Mouse (Mus musculus): ENCODE results near the gene Cd99l2. TPM values are rescaled to one million over a fixed set of nuclear protein-coding genes. Genes with fewer than 3 reads are reported as not detected.

Cd99l2 gene
- total and polyA plus RNA-seq, 3 experiments = 3.7 to 22.2 (median 16.1) TPM

- TF ChIP-seq POLR2AphosphoS5 (IDR thresholded peaks at IDR 0.05; ENCODE audit: insufficient replicate concordance, low read depth, low read length) (no peak), TAL1 (conservative IDR thresholded peaks at IDR 0.05; ENCODE audit: low read depth, low read length) (no peak), GATA2 (IDR thresholded peaks at IDR 0.05; ENCODE audit: borderline replicate concordance, low read depth, low read length) (no peak), GATA1 (IDR thresholded peaks at IDR 0.05; ENCODE audit: borderline replicate concordance, low read length) (no peak), CTCF (IDR thresholded peaks at IDR 0.05; ENCODE audit: low read depth, low read length) (no peak)
- H3K9me3 ChIP-seq (replicated peaks) = no peaks in the 10 kb centered on the region
- DNase-seq (ENCODE audit: low spot score) (no peak), ATAC-seq (ENCODE audit: extremely low read depth, insufficient number of reproducible peaks, low FRiP score, poor library complexity, severe bottlenecking) (no peak)
- peaks cover 31% of the 10 kb centered on the region for H3K36me3 ChIP-seq (replicated peaks)
- no peak overlapping the region for H3K4me3 ChIP-seq (ENCODE audit: low read depth, low read length)
- no peaks in the 10 kb centered on the region for H3K4me1 ChIP-seq (ENCODE audit: insufficient read depth, low read depth, low read length)
- no peaks in the 10 kb centered on the region for H3K27me3 ChIP-seq (ENCODE audit: insufficient read depth, low read length)
Observed at GRCm38 (mm10) chrX:71456078-71456737, 36.4 kb downstream of the Cd99l2 start.

- ATAC-seq (ENCODE audit: extremely low read depth, insufficient number of reproducible peaks, low FRiP score, poor library complexity, severe bottlenecking) = no peak
Observed at GRCm38 (mm10) chrX:71442916-71443315, 49.7 kb downstream of the Cd99l2 start.

GRCm38 (mm10) chrX:71439473-71439872, 53.2 kb downstream of the Cd99l2 start:
- H3K4me3 ChIP-seq (ENCODE audit: low read depth, low read length) = no peak overlapping the region
- no peak for DNase-seq (ENCODE audit: low spot score)
- no peaks in the 10 kb centered on the region for H3K4me1 ChIP-seq (ENCODE audit: insufficient read depth, low read depth, low read length)
- TF ChIP-seq CTCF (IDR thresholded peaks at IDR 0.05; ENCODE audit: low read depth, low read length) = no peak
- H3K27me3 ChIP-seq (ENCODE audit: insufficient read depth, low read length) = no peaks in the 10 kb centered on the region
- H3K36me3 ChIP-seq (replicated peaks) = peaks cover 32% of the 10 kb centered on the region
- ATAC-seq (ENCODE audit: extremely low read depth, insufficient number of reproducible peaks, low FRiP score, poor library complexity, severe bottlenecking) = no peak
- no peaks in the 10 kb centered on the region for H3K9me3 ChIP-seq (replicated peaks)

More at GRCm38 (mm10) chrX:71442916-71443315, 49.7 kb downstream of the Cd99l2 start:
- peaks cover 30% of the 10 kb centered on the region for H3K36me3 ChIP-seq (replicated peaks)
- H3K9me3 ChIP-seq (replicated peaks) = no peaks in the 10 kb centered on the region
- no peak overlapping the region for H3K4me3 ChIP-seq (ENCODE audit: low read depth, low read length)
- no peaks in the 10 kb centered on the region for H3K27me3 ChIP-seq (ENCODE audit: insufficient read depth, low read length)
- H3K4me1 ChIP-seq (ENCODE audit: insufficient read depth, low read depth, low read length) = no peaks in the 10 kb centered on the region
- DNase-seq (ENCODE audit: low spot score) = no peak
- TF ChIP-seq TAL1 (conservative IDR thresholded peaks at IDR 0.05; ENCODE audit: low read depth, low read length) = no peak

- DNase-seq (ENCODE audit: low spot score) = no peak
- peaks cover 13% of the 10 kb centered on the region; the same call in 1 of the 2 replicates for H3K4me1 ChIP-seq (ENCODE audit: insufficient read depth, low read depth, low read length)
- no peak overlapping the region for H3K4me3 ChIP-seq (ENCODE audit: low read depth, low read length)
- no peaks in the 10 kb centered on the region for H3K27me3 ChIP-seq (ENCODE audit: insufficient read depth, low read length)
- ATAC-seq (ENCODE audit: extremely low read depth, insufficient number of reproducible peaks, low FRiP score, poor library complexity, severe bottlenecking) = no peak
- no peak for TF ChIP-seq TAL1 (conservative IDR thresholded peaks at IDR 0.05; ENCODE audit: low read depth, low read length)
- H3K36me3 ChIP-seq (replicated peaks) = peaks cover 27% of the 10 kb centered on the region
- no peaks in the 10 kb centered on the region for H3K9me3 ChIP-seq (replicated peaks)
Observed at GRCm38 (mm10) chrX:71435542-71435941, 57.1 kb downstream of the Cd99l2 start.

- no peaks in the 10 kb centered on the region for H3K27me3 ChIP-seq (ENCODE audit: insufficient read depth, low read length)
- H3K9me3 ChIP-seq (replicated peaks) = no peaks in the 10 kb centered on the region
- no peak for DNase-seq (ENCODE audit: low spot score)
- no peak for TF ChIP-seq TAL1 (conservative IDR thresholded peaks at IDR 0.05; ENCODE audit: low read depth, low read length)
- peaks cover 18% of the 10 kb centered on the region; the same call in 1 of the 2 replicates for H3K4me1 ChIP-seq (ENCODE audit: insufficient read depth, low read depth, low read length)
- no peak overlapping the region for H3K4me3 ChIP-seq (ENCODE audit: low read depth, low read length)
- no peak for ATAC-seq (ENCODE audit: extremely low read depth, insufficient number of reproducible peaks, low FRiP score, poor library complexity, severe bottlenecking)
- peaks cover 25% of the 10 kb centered on the region for H3K36me3 ChIP-seq (replicated peaks)
Observed at GRCm38 (mm10) chrX:71434860-71435259, 57.8 kb downstream of the Cd99l2 start.

GRCm38 (mm10) chrX:71434448-71434847, 58.2 kb downstream of the Cd99l2 start:
- Histone ChIP-seq H3K9me3 (replicated peaks) (no peaks in the 10 kb centered on the region), H3K27me3 (ENCODE audit: insufficient read depth, low read length) (no peaks in the 10 kb centered on the region), H3K4me1 (ENCODE audit: insufficient read depth, low read depth, low read length) (peaks cover 18% of the 10 kb centered on the region; the same call in 1 of the 2 replicates), H3K4me3 (ENCODE audit: low read depth, low read length) (no peak overlapping the region), H3K36me3 (replicated peaks) (peaks cover 25% of the 10 kb centered on the region)
- DNase-seq (ENCODE audit: low spot score) (no peak), ATAC-seq (ENCODE audit: extremely low read depth, insufficient number of reproducible peaks, low FRiP score, poor library complexity, severe bottlenecking) (no peak)
- TF ChIP-seq GATA2 (IDR thresholded peaks at IDR 0.05; ENCODE audit: borderline replicate concordance, low read depth, low read length) = no peak
- TF ChIP-seq GATA1 (IDR thresholded peaks at IDR 0.05; ENCODE audit: borderline replicate concordance, low read length) = no peak
- TF ChIP-seq TAL1 (conservative IDR thresholded peaks at IDR 0.05; ENCODE audit: low read depth, low read length) = no peak
- TF ChIP-seq POLR2AphosphoS5 (IDR thresholded peaks at IDR 0.05; ENCODE audit: insufficient replicate concordance, low read depth, low read length) = no peak
- no peak for TF ChIP-seq CTCF (IDR thresholded peaks at IDR 0.05; ENCODE audit: low read depth, low read length)

GRCm38 (mm10) chrX:71430900-71431299, 61.7 kb downstream of the Cd99l2 start:
- Histone ChIP-seq H3K27me3 (ENCODE audit: insufficient read depth, low read length) (no peaks in the 10 kb centered on the region), H3K9me3 (replicated peaks) (no peaks in the 10 kb centered on the region), H3K4me1 (ENCODE audit: insufficient read depth, low read depth, low read length) (peaks cover 35% of the 10 kb centered on the region), H3K36me3 (replicated peaks) (peaks cover 26% of the 10 kb centered on the region), H3K4me3 (ENCODE audit: low read depth, low read length) (no peak overlapping the region)
- ATAC-seq (ENCODE audit: extremely low read depth, insufficient number of reproducible peaks, low FRiP score, poor library complexity, severe bottlenecking) = peak; percentile 37; the same call in 1 of the 2 replicates
- TF ChIP-seq CTCF (IDR thresholded peaks at IDR 0.05; ENCODE audit: low read depth, low read length) = no peak
- no peak for TF ChIP-seq GATA1 (IDR thresholded peaks at IDR 0.05; ENCODE audit: borderline replicate concordance, low read length)
- no peak for TF ChIP-seq GATA2 (IDR thresholded peaks at IDR 0.05; ENCODE audit: borderline replicate concordance, low read depth, low read length)
- no peak for TF ChIP-seq TAL1 (conservative IDR thresholded peaks at IDR 0.05; ENCODE audit: low read depth, low read length)
- no peak for TF ChIP-seq POLR2AphosphoS5 (IDR thresholded peaks at IDR 0.05; ENCODE audit: insufficient replicate concordance, low read depth, low read length)
- peak; percentile 2 for DNase-seq (ENCODE audit: low spot score)
